Mouse (Mus musculus): ENCODE data around the gene Iapp. TPM values are rescaled to one million over a fixed set of nuclear protein-coding genes. Genes with fewer than 3 reads are reported as not detected.
"Not testable (repeated sequence)": the region's sequence is repeated elsewhere in the genome, so short reads cannot be mapped to it uniquely, and the experiment has no call there.

Gene Iapp
- polyA plus RNA-seq, 1 experiment from 2014 or later, result 0.30 TPM

DNA sequence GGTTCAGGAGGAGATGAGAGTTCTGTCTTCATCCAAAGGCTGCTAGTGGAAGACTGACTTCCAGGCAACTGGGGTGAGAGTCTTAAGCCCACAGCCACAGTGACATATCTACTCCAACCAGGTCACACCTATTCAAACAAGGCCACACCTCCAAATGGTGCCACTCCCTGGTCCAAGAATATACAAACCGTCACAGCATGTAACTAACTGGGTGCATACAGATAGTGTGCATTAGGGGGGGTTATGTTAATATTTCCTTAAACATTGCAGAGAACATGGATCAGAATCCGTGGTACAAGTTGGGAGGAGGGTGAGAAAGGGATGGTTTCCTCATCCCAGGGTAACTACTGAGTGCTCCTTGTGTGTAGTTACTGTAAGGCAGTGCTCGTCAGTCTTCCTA, 53.9 kb downstream of the Iapp start:
- H3K27me3 ChIP-seq (ENCODE audit: control insufficient read depth, insufficient read depth, low read length); H3K4me3 ChIP-seq (ENCODE audit: low read depth, low read length); H3K9me3 ChIP-seq (ENCODE audit: control insufficient read depth, low read depth, low read length); H3K9ac ChIP-seq (replicated peaks; ENCODE audit: low read depth, low read length); H3K27ac ChIP-seq (ENCODE audit: low read length); ATAC-seq (ENCODE audit: insufficient number of reproducible peaks, insufficient read depth, low FRiP score, low read depth); H3K4me1 ChIP-seq (ENCODE audit: control insufficient read depth, insufficient read depth, low read length); H3K4me2 ChIP-seq (replicated peaks; ENCODE audit: low read depth, low read length): not testable (repeated sequence)
- H3K36me3 ChIP-seq (ENCODE audit: control insufficient read depth, insufficient read depth, low read length), result peaks cover 26% of the 10 kb centered on the region
- WGBS, result 81% methylated on average over 3 of the region's 3 CpGs

Other genes starting within 250 kb of the Iapp start
- gene Slco1a6, start 89.9 kb upstream of the Iapp start, polyA plus RNA-seq (2014; fragmentation: Nextera tagmentation; extraction: Ambion mirVana), result not detected in 2 replicates
- 0.29 TPM in 1 of 2 replicates, not detected in the other for gene Slco1a5, start 24.6 kb downstream of the Iapp start, polyA plus RNA-seq (2014; fragmentation: Nextera tagmentation; extraction: Ambion mirVana)
- gene Pyroxd1, start 47.2 kb downstream of the Iapp start, polyA plus RNA-seq (2014; fragmentation: Nextera tagmentation; extraction: Ambion mirVana), result 18.5 and 19.3 TPM in 2 replicates
- gene Recql, start 88.7 kb downstream of the Iapp start, polyA plus RNA-seq (2014; fragmentation: Nextera tagmentation; extraction: Ambion mirVana), result 25.7 and 32.9 TPM in 2 replicates
- gene Golt1b, start 88.8 kb downstream of the Iapp start, polyA plus RNA-seq (2014; fragmentation: Nextera tagmentation; extraction: Ambion mirVana), result 109 and 112 TPM in 2 replicates
- 1.0 and 1.3 TPM in 2 replicates for gene Spx, start 115.0 kb downstream of the Iapp start, polyA plus RNA-seq (2014; fragmentation: Nextera tagmentation; extraction: Ambion mirVana)
- not detected in 2 replicates for gene Gys2, start 174.7 kb downstream of the Iapp start, polyA plus RNA-seq (2014; fragmentation: Nextera tagmentation; extraction: Ambion mirVana)
- gene Ldhb, start 209.5 kb downstream of the Iapp start, polyA plus RNA-seq (2014; fragmentation: Nextera tagmentation; extraction: Ambion mirVana), result 227 and 237 TPM in 2 replicates